Mouse (Mus musculus) telencephalon, adult 2 months (tissue): ENCODE results near the gene Evi5.

ENCODE experiments used
- DNase-seq: peaks from one replicate; pipeline ENCODE4 v3.0.0-alpha.2; 2011; ENCODE audit warnings: low read depth, low spot score

Gene Evi5

GRCm38 (mm10) chr5:107807496-107807895 lies 67.4 kb downstream of the Evi5 start:
- DNase-seq: no peak

- DNase-seq: no peak
Measured at GRCm38 (mm10) chr5:107802621-107803020, 72.3 kb downstream of the Evi5 start.

GRCm38 (mm10) chr5:107801234-107801633 lies 73.7 kb downstream of the Evi5 start:
- DNase-seq: peak; percentile 18

GRCm38 (mm10) chr5:107798290-107798689 lies 76.6 kb downstream of the Evi5 start:
- no peak for DNase-seq

- DNase-seq: no peak
Measured at GRCm38 (mm10) chr5:107793927-107794326, 81.0 kb downstream of the Evi5 start.

GRCm38 (mm10) chr5:107793258-107793657 lies 81.6 kb downstream of the Evi5 start:
- no peak for DNase-seq

GRCm38 (mm10) chr5:107792516-107792915 lies 82.4 kb downstream of the Evi5 start:
- DNase-seq: no peak

- DNase-seq: no peak
Measured at GRCm38 (mm10) chr5:107791966-107792365, 82.9 kb downstream of the Evi5 start.

GRCm38 (mm10) chr5:107789492-107789891 lies 85.4 kb downstream of the Evi5 start:
- DNase-seq: no peak

GRCm38 (mm10) chr5:107787682-107788443 lies 87.0 kb downstream of the Evi5 start:
- DNase-seq: no peak

- no peak for DNase-seq
Measured at GRCm38 (mm10) chr5:107782360-107782759, 92.5 kb downstream of the Evi5 start.

- DNase-seq: no peak
Measured at GRCm38 (mm10) chr5:107778763-107779162, 96.1 kb downstream of the Evi5 start.

- DNase-seq: no peak
Measured at GRCm38 (mm10) chr5:107777545-107777830, 97.4 kb downstream of the Evi5 start.

GRCm38 (mm10) chr5:107776777-107777544 lies 97.9 kb downstream of the Evi5 start:
- no peak for DNase-seq

- DNase-seq: no peak
Measured at GRCm38 (mm10) chr5:107775875-107776274, 99.0 kb downstream of the Evi5 start.

GRCm38 (mm10) chr5:107772049-107772448 lies 102.9 kb downstream of the Evi5 start:
- peak; percentile 5 for DNase-seq

GRCm38 (mm10) chr5:107768224-107768623 lies 106.7 kb downstream of the Evi5 start:
- DNase-seq: no peak

- no peak for DNase-seq
Measured at GRCm38 (mm10) chr5:107765946-107766345, 109.0 kb downstream of the Evi5 start.

- DNase-seq: no peak
Measured at GRCm38 (mm10) chr5:107764486-107764885, 110.4 kb downstream of the Evi5 start.

- DNase-seq: no peak
Measured at GRCm38 (mm10) chr5:107763674-107764073, 111.2 kb downstream of the Evi5 start.

GRCm38 (mm10) chr5:107759121-107759520 lies 115.8 kb downstream of the Evi5 start:
- no peak for DNase-seq

GRCm38 (mm10) chr5:107756072-107756471 lies 118.8 kb downstream of the Evi5 start:
- no peak for DNase-seq

- DNase-seq: no peak
Measured at GRCm38 (mm10) chr5:107754740-107755139, 120.2 kb downstream of the Evi5 start.
